Mouse (Mus musculus) thymus, postnatal 0 days (tissue): ENCODE measurements around the gene Izumo1r. TPM values are rescaled to one million over a fixed set of nuclear protein-coding genes. Genes with fewer than 3 reads are reported as not detected.

Experiments
- polyA plus RNA-seq: library from polyadenylated mRNA; unstranded; fragments of >200 nt; fragmentation: Nextera tagmentation; extraction: Ambion mirVana; gene quantifications from 2 replicates; pipeline ENCODE4 v1.2.1, GENCODE M21; 2015

Izumo1r gene
- polyA plus RNA-seq, 1 experiment from 2014 or later, result 14.7 TPM

Other genes starting within 250 kb of the Izumo1r start
- 1.0 and 1.2 TPM in 2 replicates for gene Piwil4, start 163.2 kb downstream of the Izumo1r start, polyA plus RNA-seq
- gene Fut4, start 151.6 kb downstream of the Izumo1r start, polyA plus RNA-seq, result 1.9 TPM in 2 replicates
- gene 1700012B09Rik, start 132.9 kb downstream of the Izumo1r start, polyA plus RNA-seq, result 0.77 TPM in 2 replicates
- gene Mre11a, start 119.3 kb downstream of the Izumo1r start, polyA plus RNA-seq, result 25.8 and 27.8 TPM in 2 replicates
- 50.1 and 52.6 TPM in 2 replicates for gene Ankrd49, start 119.1 kb downstream of the Izumo1r start, polyA plus RNA-seq
- 7.4 and 9.4 TPM in 2 replicates for gene Gpr83, start 43.7 kb downstream of the Izumo1r start, polyA plus RNA-seq
- 76.0 and 78.1 TPM in 2 replicates for gene Panx1, start 141.5 kb upstream of the Izumo1r start, polyA plus RNA-seq
- gene Hephl1, start 208.2 kb upstream of the Izumo1r start, polyA plus RNA-seq, result 0.03 TPM in 1 of 2 replicates, not detected in the other